Mouse (Mus musculus): Measurements from ENCODE around the gene Adat3. TPM values are rescaled to one million over a fixed set of nuclear protein-coding genes. Genes with fewer than 3 reads are reported as not detected.
A peak's percentile ranks its signal among the peaks of the same experiment; 100 is the strongest.

Adat3 gene
- total and polyA plus RNA-seq, 2 experiments from 2014 or later = 3.0 to 4.5 TPM

DNA sequence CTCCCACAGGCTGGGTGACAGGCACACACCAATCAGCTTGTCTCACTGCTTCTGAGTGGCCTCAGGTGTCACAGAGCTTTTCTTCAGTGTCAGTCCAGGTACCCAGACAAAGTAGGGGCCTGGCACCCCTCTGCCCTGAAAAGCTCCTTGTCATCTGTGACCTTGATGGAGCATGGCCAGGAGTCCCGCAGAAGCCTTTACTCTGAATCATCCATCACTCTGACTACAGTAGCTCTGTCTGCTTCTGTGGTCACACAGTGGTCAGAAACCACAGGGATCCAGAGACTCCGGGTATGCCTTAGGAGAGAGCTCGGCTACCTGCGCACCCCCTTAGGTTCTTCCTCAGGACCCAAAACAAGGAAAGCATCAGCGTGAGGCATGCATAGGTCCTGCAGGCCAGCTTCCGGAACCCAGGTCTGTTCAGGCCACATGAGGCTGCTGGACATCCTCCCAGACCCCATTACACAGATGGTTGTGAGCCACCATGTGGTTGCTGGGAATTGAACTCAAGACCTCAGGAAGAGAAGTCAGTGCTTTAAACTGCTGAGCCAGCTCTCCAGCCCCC lies 50.6 kb downstream of the Adat3 start:
- no peak overlapping the region for H3K9ac ChIP-seq
- no peaks in the 10 kb centered on the region for H3K9me3 ChIP-seq (ENCODE audit: low read length)
- no peak overlapping the region for H3K4me2 ChIP-seq (ENCODE audit: low read depth)
- DNase-seq (no peak), ATAC-seq (no peak)
- no peak for TF ChIP-seq CTCF (IDR thresholded peaks at IDR 0.05; ENCODE audit: low read depth)
- H3K36me3 ChIP-seq (ENCODE audit: insufficient read depth) = peaks cover under 1% of the 10 kb centered on the region; the same call in 1 of the 2 replicates
- H3K4me1 ChIP-seq (ENCODE audit: insufficient read depth) = peaks cover 9% of the 10 kb centered on the region
- H3K27me3 ChIP-seq (ENCODE audit: insufficient read depth, low read length) = no peaks in the 10 kb centered on the region
- WGBS = 93% methylated on average over 6 of the region's 6 CpGs
- H3K4me3 ChIP-seq (ENCODE audit: low read depth, low read length) = no peak overlapping the region
- 0 out of 2 replicates have a peak overlapping the region, but pooled peaks have one; percentile 15 for H3K27ac ChIP-seq (ENCODE audit: low read depth, low read length)

DNA sequence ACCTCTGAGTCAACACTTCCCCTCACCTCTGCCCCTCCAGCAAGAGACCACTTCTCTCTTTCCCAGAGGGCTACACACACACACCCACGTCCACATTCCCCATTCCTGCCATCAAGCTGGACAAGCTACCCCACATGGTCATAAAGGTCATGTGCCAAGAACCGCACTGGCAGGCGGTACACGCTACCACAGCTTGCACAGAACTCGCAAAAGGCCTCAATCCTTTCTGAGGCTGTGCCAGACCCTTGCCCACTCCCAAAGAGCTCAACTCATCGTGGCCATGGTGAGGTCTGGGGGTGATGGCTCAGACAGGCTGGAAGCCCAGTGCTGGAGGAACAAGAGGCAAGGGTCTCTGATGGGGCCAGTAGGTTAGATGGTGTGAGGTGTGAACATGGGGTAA lies 52.2 kb downstream of the Adat3 start:
- ATAC-seq (no peak), DNase-seq (no peak)
- Histone ChIP-seq H3K27ac (ENCODE audit: low read depth, low read length) (no peak overlapping the region), H3K27me3 (ENCODE audit: insufficient read depth, low read length) (no peaks in the 10 kb centered on the region), H3K4me2 (ENCODE audit: low read depth) (peak overlapping the region; percentile 88; the same call in 1 of the 2 replicates), H3K9me3 (ENCODE audit: low read length) (no peaks in the 10 kb centered on the region), H3K4me1 (ENCODE audit: insufficient read depth) (peaks cover 9% of the 10 kb centered on the region), H3K4me3 (ENCODE audit: low read depth, low read length) (no peak overlapping the region), H3K9ac (no peak overlapping the region), H3K36me3 (ENCODE audit: insufficient read depth) (no peaks in the 10 kb centered on the region)
- 83% methylated on average over 6 of the region's 6 CpGs for WGBS
- no peak for TF ChIP-seq CTCF (IDR thresholded peaks at IDR 0.05; ENCODE audit: low read depth)

DNA sequence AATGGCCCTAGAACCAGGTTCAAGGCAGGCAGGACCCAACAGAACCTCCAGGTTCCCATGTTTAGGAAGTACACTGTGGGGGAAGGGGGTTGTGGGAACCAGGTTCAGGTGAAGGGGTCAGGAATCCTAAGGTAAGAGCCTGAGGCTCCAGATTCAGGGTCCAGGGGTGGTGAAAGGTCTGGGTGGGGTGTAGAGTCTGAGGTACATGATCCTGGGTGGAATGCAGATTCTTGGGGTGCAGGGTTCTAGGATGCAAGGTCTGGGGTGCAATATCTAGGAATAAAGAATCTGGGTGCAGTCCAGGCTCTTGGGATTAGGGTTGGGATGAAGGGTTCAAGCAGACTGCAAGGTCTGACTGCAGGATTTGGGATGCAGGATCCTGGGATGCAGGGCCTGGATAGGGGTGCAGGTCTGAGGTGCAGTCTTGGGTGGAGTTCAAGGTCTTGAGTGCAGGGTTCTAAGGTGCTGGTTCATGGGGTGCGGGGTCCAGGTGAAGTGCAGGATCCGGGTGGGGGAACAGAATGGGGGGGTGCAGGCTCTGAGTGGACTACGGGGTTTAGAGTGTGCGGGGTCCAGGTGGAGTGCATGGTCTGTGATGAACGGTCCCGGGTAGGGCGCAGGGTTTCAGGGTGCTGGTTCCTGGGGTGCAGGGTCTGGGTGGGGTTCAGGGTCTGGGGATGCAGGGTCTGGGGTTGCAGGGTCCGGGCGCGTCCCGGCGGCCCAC lies 52.9 kb downstream of the Adat3 start:
- ATAC-seq (no peak), DNase-seq (no peak)
- Histone ChIP-seq H3K4me1 (ENCODE audit: insufficient read depth) (peaks cover 9% of the 10 kb centered on the region), H3K36me3 (ENCODE audit: insufficient read depth) (no peaks in the 10 kb centered on the region), H3K9ac (peak overlapping the region; percentile 88), H3K27me3 (ENCODE audit: insufficient read depth, low read length) (no peaks in the 10 kb centered on the region), H3K4me2 (ENCODE audit: low read depth) (peak overlapping the region; percentile 88), H3K27ac (ENCODE audit: low read depth, low read length) (peak overlapping the region; percentile 94), H3K4me3 (ENCODE audit: low read depth, low read length) (peak overlapping the region; percentile 80), H3K9me3 (ENCODE audit: low read length) (no peaks in the 10 kb centered on the region)
- TF ChIP-seq CTCF (IDR thresholded peaks at IDR 0.05; ENCODE audit: low read depth) = no peak
- WGBS = 4% methylated on average over 12 of the region's 12 CpGs

DNA sequence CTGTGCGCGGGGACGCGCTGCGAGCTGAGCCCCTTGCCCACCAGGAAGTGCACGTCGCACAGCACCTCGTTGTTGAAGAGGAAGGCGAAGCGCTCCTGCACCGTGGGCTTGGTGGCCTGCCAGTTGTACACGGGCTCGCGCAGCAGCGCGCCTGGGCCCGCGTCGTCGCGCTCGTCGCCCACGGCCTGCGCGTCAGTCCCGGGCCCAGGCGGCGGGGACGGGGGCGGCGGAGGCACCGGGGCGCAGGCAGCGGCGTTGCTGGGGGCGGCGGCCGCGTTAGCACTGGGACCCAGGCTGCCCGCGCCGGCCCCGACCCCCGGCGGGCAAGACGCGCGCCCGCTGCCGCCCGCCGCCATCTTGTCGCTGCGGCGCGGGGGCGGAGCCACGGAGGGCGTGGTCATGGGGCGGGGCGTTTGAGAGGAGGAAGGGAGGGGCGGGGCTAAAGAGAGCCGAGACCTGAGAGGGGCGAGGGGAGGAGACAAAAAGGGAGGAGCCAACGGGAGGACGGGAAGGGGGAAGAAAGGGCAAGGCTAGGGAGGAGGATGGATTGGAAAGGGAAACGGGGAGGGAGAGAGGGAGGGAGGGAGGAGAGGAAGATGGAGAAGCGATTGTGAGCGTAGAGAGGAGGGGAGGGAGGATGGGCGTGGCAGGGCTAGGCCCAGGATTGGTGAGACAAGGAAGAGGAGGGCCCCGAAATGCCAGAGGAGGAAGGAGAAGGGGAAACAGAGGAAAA lies 53.6 kb downstream of the Adat3 start:
- Histone ChIP-seq H3K4me2 (ENCODE audit: low read depth) (peak overlapping the region; percentile 88), H3K4me1 (ENCODE audit: insufficient read depth) (peaks cover 9% of the 10 kb centered on the region), H3K9ac (peak overlapping the region; percentile 88), H3K4me3 (ENCODE audit: low read depth, low read length) (peak overlapping the region; percentile 80), H3K9me3 (ENCODE audit: low read length) (no peaks in the 10 kb centered on the region), H3K27ac (ENCODE audit: low read depth, low read length) (peak overlapping the region; percentile 94), H3K36me3 (ENCODE audit: insufficient read depth) (no peaks in the 10 kb centered on the region), H3K27me3 (ENCODE audit: insufficient read depth, low read length) (no peaks in the 10 kb centered on the region)
- no peak for TF ChIP-seq CTCF (IDR thresholded peaks at IDR 0.05; ENCODE audit: low read depth)
- ATAC-seq (peak; percentile 91), DNase-seq (peak; percentile 98)
- 1% methylated on average over 62 of the region's 72 CpGs for WGBS

DNA sequence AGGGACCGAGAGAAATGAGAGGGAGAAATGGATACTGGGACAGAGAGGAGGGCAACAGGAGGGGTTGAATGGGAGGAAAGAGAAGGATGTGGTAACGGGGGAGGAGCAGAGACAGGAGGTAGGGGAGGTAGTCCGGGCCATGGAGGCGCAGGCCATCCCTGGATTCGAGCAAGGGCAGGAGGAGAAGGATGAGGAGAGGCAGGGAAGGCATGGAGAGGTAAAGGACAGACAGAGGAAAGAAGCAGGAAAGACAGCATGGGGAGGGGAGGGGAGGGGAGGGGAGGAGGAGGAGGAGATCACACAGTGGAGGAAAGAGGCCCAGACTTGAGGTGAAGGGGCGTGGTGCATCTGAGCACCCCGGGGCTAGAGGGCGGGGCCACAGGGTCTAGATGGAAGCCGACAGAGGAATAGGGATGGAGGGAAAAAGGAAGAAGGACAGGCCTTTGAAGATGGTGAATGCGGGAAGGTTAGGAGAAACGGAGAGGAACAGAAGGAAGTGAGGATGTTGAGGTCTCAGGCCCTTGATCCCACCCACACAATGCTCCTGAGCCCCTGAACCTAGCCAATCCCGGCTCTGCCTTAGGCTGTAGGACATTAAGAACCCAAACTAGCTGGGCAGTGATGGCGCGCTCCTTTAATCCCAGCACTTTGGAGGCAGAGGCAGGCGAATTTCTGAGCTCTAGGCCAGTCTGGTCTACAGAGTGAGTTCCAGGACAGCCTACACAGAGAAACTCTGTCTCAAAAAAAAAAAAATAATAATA lies 54.4 kb downstream of the Adat3 start, which contains the start of gene Btbd2:
Btbd2 (minus strand) TSS at position 209 of the 761 bp plus-strand sequence.
- peak within 1 kb of the TSS; percentile 94 for H3K27ac ChIP-seq (ENCODE audit: low read depth, low read length)
- WGBS = 20% methylated on average over 15 of the region's 15 CpGs
- H3K27me3 ChIP-seq (ENCODE audit: insufficient read depth, low read length) = no peaks in the 10 kb centered on the region
- H3K4me2 ChIP-seq (ENCODE audit: low read depth) = peak within 1 kb of the TSS; percentile 88
- ATAC-seq = peak; percentile 46
- no peak for TF ChIP-seq CTCF (IDR thresholded peaks at IDR 0.05; ENCODE audit: low read depth)
- no peak for DNase-seq
- H3K9ac ChIP-seq = peak within 1 kb of the TSS; percentile 88
- peaks cover 9% of the 10 kb centered on the region for H3K4me1 ChIP-seq (ENCODE audit: insufficient read depth)
- H3K4me3 ChIP-seq (ENCODE audit: low read depth, low read length) = peak within 1 kb of the TSS; percentile 80
- no peaks in the 10 kb centered on the region for H3K36me3 ChIP-seq (ENCODE audit: insufficient read depth)
- no peaks in the 10 kb centered on the region for H3K9me3 ChIP-seq (ENCODE audit: low read length)

Small RNA genes lying within 50 kb of the gene (microRNA-seq; reads per million reads assigned to microRNA genes)
- 0 to 0.37 reads per million in 2 experiments for gene Mir6912

Other genes starting within 250 kb of the Adat3 start
- 8.3 and 12.9 TPM in 2 replicates for gene Plk5, start 246.4 kb upstream of the Adat3 start, total RNA-seq (2014; rRNA removed)
- 4.6 and 7.4 TPM in 2 replicates for gene Plk5, start 246.4 kb upstream of the Adat3 start, polyA plus RNA-seq (2015; fragmentation: Nextera tagmentation; extraction: Ambion mirVana)
- 107 and 120 TPM in 2 replicates for gene Mex3d, start 215.2 kb upstream of the Adat3 start, total RNA-seq (2014; rRNA removed)
- 18.3 and 18.4 TPM in 2 replicates for gene Mex3d, start 215.2 kb upstream of the Adat3 start, polyA plus RNA-seq (2015; fragmentation: Nextera tagmentation; extraction: Ambion mirVana)
- gene Mbd3, start 203.3 kb upstream of the Adat3 start, total RNA-seq (2014; rRNA removed) = 37.9 and 43.9 TPM in 2 replicates
- 183 and 196 TPM in 2 replicates for gene Mbd3, start 203.3 kb upstream of the Adat3 start, polyA plus RNA-seq (2015; fragmentation: Nextera tagmentation; extraction: Ambion mirVana)
- gene Uqcr11, start 196.1 kb upstream of the Adat3 start, total RNA-seq (2014; rRNA removed) = 230 and 424 TPM in 2 replicates
- gene Uqcr11, start 196.1 kb upstream of the Adat3 start, polyA plus RNA-seq (2015; fragmentation: Nextera tagmentation; extraction: Ambion mirVana) = 688 and 881 TPM in 2 replicates
- gene Tcf3, start 169.2 kb upstream of the Adat3 start, total RNA-seq (2014; rRNA removed) = 69.0 and 91.4 TPM in 2 replicates
- 34.3 and 36.1 TPM in 2 replicates for gene Tcf3, start 169.2 kb upstream of the Adat3 start, polyA plus RNA-seq (2015; fragmentation: Nextera tagmentation; extraction: Ambion mirVana)
- 0.62 and 1.9 TPM in 2 replicates for gene Onecut3, start 108.0 kb upstream of the Adat3 start, total RNA-seq (2014; rRNA removed)
- 0.03 and 0.18 TPM in 2 replicates for gene Onecut3, start 108.0 kb upstream of the Adat3 start, polyA plus RNA-seq (2015; fragmentation: Nextera tagmentation; extraction: Ambion mirVana)
- 0.05 and 0.38 TPM in 2 replicates for gene Atp8b3, start 63.8 kb upstream of the Adat3 start, total RNA-seq (2014; rRNA removed)
- gene Atp8b3, start 63.8 kb upstream of the Adat3 start, polyA plus RNA-seq (2015; fragmentation: Nextera tagmentation; extraction: Ambion mirVana) = 0.16 and 0.46 TPM in 2 replicates
- 40.3 and 41.9 TPM in 2 replicates for gene Rexo1, start 41.3 kb upstream of the Adat3 start, total RNA-seq (2014; rRNA removed)
- 27.9 and 30.5 TPM in 2 replicates for gene Rexo1, start 41.3 kb upstream of the Adat3 start, polyA plus RNA-seq (2015; fragmentation: Nextera tagmentation; extraction: Ambion mirVana)
- 17.9 and 18.7 TPM in 2 replicates for gene Klf16, start 25.6 kb upstream of the Adat3 start, total RNA-seq (2014; rRNA removed)
- 13.3 and 14.1 TPM in 2 replicates for gene Klf16, start 25.6 kb upstream of the Adat3 start, polyA plus RNA-seq (2015; fragmentation: Nextera tagmentation; extraction: Ambion mirVana)
- 156 and 201 TPM in 2 replicates for gene Abhd17a, start 12.5 kb upstream of the Adat3 start, total RNA-seq (2014; rRNA removed)
- gene Abhd17a, start 12.5 kb upstream of the Adat3 start, polyA plus RNA-seq (2015; fragmentation: Nextera tagmentation; extraction: Ambion mirVana) = 154 and 155 TPM in 2 replicates
- gene Scamp4, start within 50 bp of the Adat3 start, total RNA-seq (2014; rRNA removed) = 21.0 and 24.1 TPM in 2 replicates
- gene Scamp4, start within 50 bp of the Adat3 start, polyA plus RNA-seq (2015; fragmentation: Nextera tagmentation; extraction: Ambion mirVana) = 86.8 and 87.9 TPM in 2 replicates
- 1.2 and 2.7 TPM in 2 replicates for gene Gm49322, start 3.1 kb downstream of the Adat3 start, total RNA-seq (2014; rRNA removed)
- 0.58 and 0.69 TPM in 2 replicates for gene Gm49322, start 3.1 kb downstream of the Adat3 start, polyA plus RNA-seq (2015; fragmentation: Nextera tagmentation; extraction: Ambion mirVana)
- 127 and 135 TPM in 2 replicates for gene Csnk1g2, start 20.0 kb downstream of the Adat3 start, total RNA-seq (2014; rRNA removed)
- gene Csnk1g2, start 20.0 kb downstream of the Adat3 start, polyA plus RNA-seq (2015; fragmentation: Nextera tagmentation; extraction: Ambion mirVana) = 91.8 and 94.1 TPM in 2 replicates
- gene Btbd2, start 54.2 kb downstream of the Adat3 start, total RNA-seq (2014; rRNA removed) = 105 and 131 TPM in 2 replicates
- gene Btbd2, start 54.2 kb downstream of the Adat3 start, polyA plus RNA-seq (2015; fragmentation: Nextera tagmentation; extraction: Ambion mirVana) = 70.4 and 77.6 TPM in 2 replicates
- 55.2 and 69.8 TPM in 2 replicates for gene Mknk2, start 75.2 kb downstream of the Adat3 start, total RNA-seq (2014; rRNA removed)
- gene Mknk2, start 75.2 kb downstream of the Adat3 start, polyA plus RNA-seq (2015; fragmentation: Nextera tagmentation; extraction: Ambion mirVana) = 42.4 and 43.6 TPM in 2 replicates
- 54.1 and 57.8 TPM in 2 replicates for gene Mob3a, start 99.1 kb downstream of the Adat3 start, total RNA-seq (2014; rRNA removed)
- 38.9 and 45.9 TPM in 2 replicates for gene Mob3a, start 99.1 kb downstream of the Adat3 start, polyA plus RNA-seq (2015; fragmentation: Nextera tagmentation; extraction: Ambion mirVana)
- 37.9 and 39.5 TPM in 2 replicates for gene Izumo4, start 99.3 kb downstream of the Adat3 start, total RNA-seq (2014; rRNA removed)
- 34.4 and 36.7 TPM in 2 replicates for gene Izumo4, start 99.3 kb downstream of the Adat3 start, polyA plus RNA-seq (2015; fragmentation: Nextera tagmentation; extraction: Ambion mirVana)
- 137 and 176 TPM in 2 replicates for gene Ap3d1, start 139.4 kb downstream of the Adat3 start, total RNA-seq (2014; rRNA removed)
- gene Ap3d1, start 139.4 kb downstream of the Adat3 start, polyA plus RNA-seq (2015; fragmentation: Nextera tagmentation; extraction: Ambion mirVana) = 63.8 and 87.7 TPM in 2 replicates
- gene Dot1l, start 152.3 kb downstream of the Adat3 start, total RNA-seq (2014; rRNA removed) = 15.9 and 21.7 TPM in 2 replicates
- 5.7 and 8.5 TPM in 2 replicates for gene Dot1l, start 152.3 kb downstream of the Adat3 start, polyA plus RNA-seq (2015; fragmentation: Nextera tagmentation; extraction: Ambion mirVana)
- 20.4 and 20.6 TPM in 2 replicates for gene Sf3a2, start 195.3 kb downstream of the Adat3 start, total RNA-seq (2014; rRNA removed)
- gene Sf3a2, start 195.3 kb downstream of the Adat3 start, polyA plus RNA-seq (2015; fragmentation: Nextera tagmentation; extraction: Ambion mirVana) = 66.4 and 73.7 TPM in 2 replicates
- gene Plekhj1, start 195.7 kb downstream of the Adat3 start, total RNA-seq (2014; rRNA removed) = 81.1 and 89.0 TPM in 2 replicates
- gene Plekhj1, start 195.7 kb downstream of the Adat3 start, polyA plus RNA-seq (2015; fragmentation: Nextera tagmentation; extraction: Ambion mirVana) = 96.8 and 107 TPM in 2 replicates
- 0.62 and 0.69 TPM in 2 replicates for gene Amh, start 202.4 kb downstream of the Adat3 start, total RNA-seq (2014; rRNA removed)
- not detected in 2 replicates for gene Amh, start 202.4 kb downstream of the Adat3 start, polyA plus RNA-seq (2015; fragmentation: Nextera tagmentation; extraction: Ambion mirVana)
- gene Jsrp1, start 210.6 kb downstream of the Adat3 start, total RNA-seq (2014; rRNA removed) = 0.38 TPM in 1 of 2 replicates, not detected in the other
- gene Jsrp1, start 210.6 kb downstream of the Adat3 start, polyA plus RNA-seq (2015; fragmentation: Nextera tagmentation; extraction: Ambion mirVana) = 0.70 and 0.76 TPM in 2 replicates
- 1,019 and 1,040 TPM in 2 replicates for gene Oaz1, start 223.8 kb downstream of the Adat3 start, total RNA-seq (2014; rRNA removed)
- 1,146 and 1,244 TPM in 2 replicates for gene Oaz1, start 223.8 kb downstream of the Adat3 start, polyA plus RNA-seq (2015; fragmentation: Nextera tagmentation; extraction: Ambion mirVana)
- 23.3 and 23.7 TPM in 2 replicates for gene Lingo3, start 241.2 kb downstream of the Adat3 start, total RNA-seq (2014; rRNA removed)
- 18.5 and 20.3 TPM in 2 replicates for gene Lingo3, start 241.2 kb downstream of the Adat3 start, polyA plus RNA-seq (2015; fragmentation: Nextera tagmentation; extraction: Ambion mirVana)